Mouse (Mus musculus) ES-E14 (cell line): Measurements from ENCODE around the gene Frrs1. TPM values are rescaled to one million over a fixed set of nuclear protein-coding genes. Genes with fewer than 3 reads are reported as not detected.

Source experiments
- DNase-seq: peaks from one replicate; pipeline ENCODE4 v3.0.0-alpha.2; 2013; ENCODE audit warnings: low read depth, low spot score
- H3K27ac ChIP-seq: 2 replicates; pipeline ENCODE4 v1.5.1; 2012; ENCODE audit warnings: low read depth, mild to moderate bottlenecking, low read length, moderate library complexity, mixed read lengths; ENCODE audit not compliant: poor library complexity, insufficient read depth, severe bottlenecking
- H3K36me3 ChIP-seq: 2 replicates; pipeline ENCODE4 v1.6.1; 2012; ENCODE audit warnings: mild to moderate bottlenecking, low read length, moderate library complexity, mixed read lengths; ENCODE audit not compliant: control insufficient read depth, poor library complexity, insufficient read depth, severe bottlenecking
- H3K4me1 ChIP-seq, 2 experiments: fragments of 150-350 bp in 1 of 2; sonication (generic) in 1 of 2; 2 replicates each; pipeline ENCODE4 v1.6.1; 2012; ENCODE audit warnings: low read length in 2 of 2, mild to moderate bottlenecking in 1 of 2, mixed read lengths in 1 of 2; ENCODE audit not compliant: control insufficient read depth in 2 of 2, insufficient read depth in 2 of 2, poor library complexity in 1 of 2
- H3K4me3 ChIP-seq, 2 experiments: fragments of 150-350 bp in 1 of 2; sonication (generic) in 1 of 2; 2 replicates each; pipeline ENCODE4 v1.5.1; 2012; ENCODE audit warnings: low read length in 2 of 2, low read depth in 1 of 2, mild to moderate bottlenecking in 1 of 2, mixed read lengths in 1 of 2; ENCODE audit not compliant: insufficient read depth in 1 of 2, poor library complexity in 1 of 2, severe bottlenecking in 1 of 2
- H3K9ac ChIP-seq: 2 replicates; pipeline ENCODE4 v1.6.1; 2012; ENCODE audit warnings: low read depth, mild to moderate bottlenecking, low read length, mixed read lengths; ENCODE audit not compliant: poor library complexity, insufficient read depth, severe bottlenecking
- H3K9me3 ChIP-seq: fragments of 150-350 bp; sonication (generic); 2 replicates; pipeline ENCODE4 v1.6.1; 2012; ENCODE audit warnings: low read depth, mild to moderate bottlenecking, low read length; ENCODE audit not compliant: control insufficient read depth, insufficient read depth
- CHD2 ChIP-seq: IDR thresholded peaks from 2 replicates; pipeline ENCODE4 v1.6.1; 2014; ENCODE audit warnings: mild to moderate bottlenecking, low read depth, low read length, inconsistent platforms
- HCFC1 ChIP-seq: IDR thresholded peaks from 2 replicates; pipeline ENCODE4 v1.6.1; 2012; ENCODE audit warnings: low read length, inconsistent platforms, borderline replicate concordance; ENCODE audit not compliant: insufficient read depth
- MAFK ChIP-seq: IDR thresholded peaks from 2 replicates; pipeline ENCODE4 v1.6.1; 2014; ENCODE audit warnings: mild to moderate bottlenecking, low read depth, low read length, inconsistent platforms; ENCODE audit not compliant: insufficient read depth
- ZC3H11A ChIP-seq: IDR thresholded peaks from 2 replicates; pipeline ENCODE4 v1.6.1; 2012; ENCODE audit warnings: low read depth, mild to moderate bottlenecking, inconsistent platforms, low read length, borderline replicate concordance
- ZNF384 ChIP-seq: IDR thresholded peaks from 2 replicates; pipeline ENCODE4 v1.6.1; 2012; ENCODE audit warnings: low read depth, low read length, inconsistent platforms
- in situ Hi-C, 2 experiments: fragments of 600-800 bp; cut with MboI; formaldehyde crosslinking; loops; one replicate each; pipeline ENCODE4 v1.15.1; 2025; ENCODE audit warnings: low sequenced_read_pairs in 2 of 2, inconsistent platforms in 1 of 2; ENCODE audit not compliant: unreplicated experiment in 2 of 2
- total RNA-seq: library from RNA; depleted of rRNA; stranded (reverse); fragments of 300-350 nt; gene quantifications from 2 replicates; pipeline ENCODE4 v1.2.3, GENCODE M21; 2012

Frrs1 gene
- total RNA-seq, 1 experiment, result 69.3 TPM

DNA sequence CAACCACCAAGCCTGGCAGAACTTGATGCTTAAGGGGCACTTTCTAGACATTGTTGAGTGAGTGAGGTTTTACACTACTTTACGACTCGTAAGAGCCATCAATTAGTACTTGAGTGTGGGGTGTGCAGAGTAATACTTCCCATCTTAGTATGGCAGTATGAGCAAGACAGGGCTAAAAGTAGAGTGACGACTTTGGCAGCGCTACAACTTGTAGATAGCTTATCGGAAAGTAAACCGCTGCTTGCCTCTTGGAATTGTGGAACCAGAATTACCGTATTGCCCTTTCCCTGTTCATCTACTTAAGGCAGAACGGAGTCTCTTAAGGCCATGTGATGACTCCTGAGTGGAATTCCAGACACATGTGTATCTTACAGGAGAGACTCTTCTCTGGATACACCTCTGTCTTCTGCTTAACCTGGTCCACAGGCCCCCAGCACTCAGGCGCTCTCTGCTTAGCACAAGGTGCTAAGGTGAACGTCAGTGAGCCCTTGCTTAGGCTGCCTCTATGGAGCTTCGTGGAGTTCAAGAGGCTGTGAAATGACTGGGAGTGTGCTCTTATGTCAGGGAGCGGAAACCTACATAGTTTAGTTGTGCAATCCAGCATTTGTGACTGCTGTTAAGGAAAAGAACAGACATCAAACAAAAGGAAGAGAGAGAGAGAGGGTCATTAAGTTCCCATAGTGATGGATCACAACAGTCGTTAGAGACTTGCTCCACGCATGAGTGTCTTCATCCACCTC, 23.1 kb downstream of the Frrs1 start:
- TF ChIP-seq ZNF384 (no peak), ZC3H11A (no peak), HCFC1 (no peak), CHD2 (no peak), MAFK (no peak)

DNA sequence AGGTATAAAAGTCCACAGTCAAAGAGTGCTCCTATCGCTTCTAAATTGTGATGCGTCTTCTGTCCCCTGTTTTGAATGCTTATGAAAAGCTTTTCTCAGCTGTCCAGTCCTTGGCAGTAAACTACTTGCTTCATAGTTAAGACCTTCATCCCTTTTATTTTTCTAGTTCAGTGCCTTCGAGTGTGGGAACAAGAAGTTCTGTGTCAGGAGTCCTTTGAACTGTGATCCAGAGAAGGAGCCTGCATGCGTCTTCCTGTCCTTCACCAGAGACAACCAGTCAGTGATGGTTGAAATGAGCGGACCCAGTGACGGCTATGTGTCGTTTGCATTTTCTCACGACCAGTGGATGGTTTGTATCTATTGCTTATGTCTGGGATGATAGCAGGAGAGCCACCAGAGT, 25.7 kb downstream of the Frrs1 start:
- no peak overlapping the region for H3K27ac ChIP-seq
- H3K4me1 ChIP-seq, result no peaks in the 10 kb centered on the region
- no peaks in the 10 kb centered on the region for H3K9me3 ChIP-seq
- no peak overlapping the region for H3K4me3 ChIP-seq
- in situ Hi-C loops, result no loop called here
- TF ChIP-seq ZC3H11A (no peak), ZNF384 (no peak), HCFC1 (no peak), CHD2 (no peak), MAFK (no peak)
- no peak overlapping the region for H3K9ac ChIP-seq
- DNase-seq, result no peak
- peaks cover 27% of the 10 kb centered on the region for H3K36me3 ChIP-seq

More for the DNA sequence above, 23.1 kb downstream of the Frrs1 start:
- DNase-seq, result no peak
- in situ Hi-C loops, result no loop called here
- Histone ChIP-seq H3K4me3 (no peak overlapping the region), H3K9me3 (no peaks in the 10 kb centered on the region), H3K27ac (no peak overlapping the region), H3K36me3 (peaks cover 33% of the 10 kb centered on the region), H3K9ac (no peak overlapping the region), H3K4me1 (no peaks in the 10 kb centered on the region)

DNA sequence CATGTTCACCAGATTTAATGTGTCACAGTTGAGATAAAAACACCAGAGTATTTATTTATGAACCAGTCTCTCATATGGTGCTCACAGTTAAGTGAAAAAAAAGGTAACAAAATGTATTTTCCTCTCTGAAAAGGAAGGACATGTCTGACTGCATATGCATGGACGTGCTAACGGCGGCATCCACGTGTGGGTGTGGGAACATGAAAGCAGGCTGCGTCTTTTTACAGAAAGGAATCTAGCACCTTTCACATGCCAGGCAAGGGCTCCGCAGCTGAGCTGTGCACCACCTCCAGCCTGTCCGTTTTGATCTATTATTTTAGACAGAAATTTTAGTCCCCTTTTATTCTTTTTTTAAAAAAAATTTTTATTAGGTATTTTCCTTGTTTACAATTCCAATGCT, 30.1 kb downstream of the Frrs1 start:
- peaks cover 32% of the 10 kb centered on the region for H3K36me3 ChIP-seq
- TF ChIP-seq CHD2, result no peak
- TF ChIP-seq ZNF384, result no peak
- no peak for TF ChIP-seq HCFC1
- TF ChIP-seq MAFK, result no peak
- TF ChIP-seq ZC3H11A, result no peak
- H3K4me1 ChIP-seq, result no peaks in the 10 kb centered on the region
- DNase-seq, result no peak
- no peaks in the 10 kb centered on the region for H3K9me3 ChIP-seq
- H3K4me3 ChIP-seq, result no peak overlapping the region
- no peak overlapping the region for H3K27ac ChIP-seq
- in situ Hi-C loops, result no loop called here
- no peak overlapping the region for H3K9ac ChIP-seq

DNA sequence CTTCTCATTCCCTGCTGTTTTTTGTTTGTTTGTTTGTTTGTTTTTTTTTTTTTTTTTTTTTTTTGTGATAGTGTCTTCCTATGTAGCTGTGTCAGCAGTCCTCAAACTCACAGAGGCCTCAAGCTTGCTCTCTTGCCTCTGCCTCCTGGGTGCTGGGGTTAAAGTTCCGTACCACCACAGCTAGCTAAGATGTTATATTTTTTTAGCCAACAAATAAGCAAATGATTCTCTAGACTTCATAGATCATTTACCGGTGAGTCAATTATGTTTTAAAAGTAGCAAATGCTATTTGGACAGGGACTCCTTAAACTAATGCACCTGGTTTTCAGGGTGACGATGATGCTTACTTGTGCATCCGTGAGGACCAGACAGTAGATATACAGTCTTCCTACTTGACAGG, 31.3 kb downstream of the Frrs1 start:
- H3K36me3 ChIP-seq, result peaks cover 30% of the 10 kb centered on the region
- H3K9ac ChIP-seq, result no peak overlapping the region
- in situ Hi-C loops, result no loop called here
- H3K9me3 ChIP-seq, result no peaks in the 10 kb centered on the region
- no peak overlapping the region for H3K4me3 ChIP-seq
- H3K4me1 ChIP-seq, result no peaks in the 10 kb centered on the region
- no peak for DNase-seq
- TF ChIP-seq ZC3H11A, result no peak
- no peak for TF ChIP-seq MAFK
- no peak for TF ChIP-seq HCFC1
- H3K27ac ChIP-seq, result no peak overlapping the region
